Mouse (Mus musculus) liver, embryonic 14.5 days (tissue): ENCODE data around the gene Crebrf. TPM values are rescaled to one million over a fixed set of nuclear protein-coding genes. Genes with fewer than 3 reads are reported as not detected.

Source experiments
- ATAC-seq: fragments of 200-750 bp; cut with Nextera tagmentation; 2 replicates; pipeline ENCODE4 v1.8.0; 2017; ENCODE audit warnings: moderate number of reproducible peaks, mild to moderate bottlenecking, moderate library complexity; ENCODE audit not compliant: insufficient read depth
- DNase-seq, 3 experiments: peaks; one replicate each; pipeline ENCODE4 v3.0.0-alpha.2; 2012 to 2013; ENCODE audit warnings: low read depth in 3 of 3, low spot score in 3 of 3
- H3K27ac ChIP-seq: fragments of 300-500 bp; sonication (generic); 2 replicates; pipeline ENCODE4 v1.5.1; 2014; ENCODE audit warnings: moderate library complexity, mild to moderate bottlenecking, control low read depth, inconsistent platforms
- H3K27me3 ChIP-seq: fragments of 300-500 bp; sonication (generic); 2 replicates; pipeline ENCODE4 v1.6.1; 2014; ENCODE audit warnings: mild to moderate bottlenecking, low read length, moderate library complexity; ENCODE audit not compliant: control insufficient read depth, insufficient read depth
- H3K36me3 ChIP-seq: fragments of 300-500 bp; sonication (generic); replicated peaks from 2 replicates; pipeline ENCODE4 v1.6.1; 2014; ENCODE audit warnings: low read depth; ENCODE audit not compliant: control insufficient read depth, insufficient read depth
- H3K4me1 ChIP-seq, 2 experiments: fragments of 200-500 bp in 1 of 2; fragments of 300-500 bp in 1 of 2; sonication (generic) in 1 of 2; replicated peaks; 2 replicates each; pipeline ENCODE4 v1.6.1; 2012 to 2014; ENCODE audit warnings: antibody characterized with exemption in 1 of 2, inconsistent platforms in 1 of 2, low read length in 1 of 2; ENCODE audit not compliant: control insufficient read depth in 2 of 2, insufficient read depth in 2 of 2
- H3K4me2 ChIP-seq: fragments of 300-500 bp; sonication (generic); 2 replicates; pipeline ENCODE4 v1.6.1; 2014; ENCODE audit warnings: low read depth, mild to moderate bottlenecking, control low read depth, moderate library complexity
- H3K4me3 ChIP-seq, 2 experiments: fragments of 200-500 bp in 1 of 2; fragments of 300-500 bp in 1 of 2; sonication (generic) in 1 of 2; 2 replicates each; pipeline ENCODE4 v1.5.1; 2012 to 2014; ENCODE audit warnings: low read depth in 2 of 2, low read length in 2 of 2, mild to moderate bottlenecking in 2 of 2, control low read depth in 1 of 2, inconsistent platforms in 1 of 2, moderate library complexity in 1 of 2; ENCODE audit not compliant: insufficient read depth in 1 of 2
- H3K9ac ChIP-seq: fragments of 300-500 bp; sonication (generic); replicated peaks from 2 replicates; pipeline ENCODE4 v1.6.1; 2014; ENCODE audit warnings: mild to moderate bottlenecking, control low read depth, moderate library complexity
- H3K9me3 ChIP-seq: fragments of 300-500 bp; sonication (generic); 2 replicates; pipeline ENCODE4 v1.6.1; 2016; ENCODE audit warnings: low read length, mixed read lengths; ENCODE audit not compliant: control insufficient read depth
- CTCF ChIP-seq: IDR thresholded peaks from 2 replicates; pipeline ENCODE4 v1.5.1; 2016; ENCODE audit warnings: antibody characterized with exemption, low read depth, control low read depth
- EP300 ChIP-seq: IDR thresholded peaks from 2 replicates; pipeline ENCODE4 v1.6.1; 2016; ENCODE audit warnings: antibody characterized with exemption, low read depth
- WGBS: fragments of 180-500 bp; shearing (Covaris S2); extraction: QIAGEN DNeasy Blood & Tissue Kit; methylation state at CpG from one replicate; pipeline ENCODE4 v1.1.7; 2014; ENCODE audit not compliant: insufficient replicate concordance; 5-methylcytosine and 5-hydroxymethylcytosine counted together
- polyA plus RNA-seq, 2 experiments: library from polyadenylated mRNA; depleted of rRNA in 1 of 2; stranded (reverse) in 1 of 2; unstranded in 1 of 2; fragments of >200 nt; fragmentation: Nextera tagmentation in 1 of 2; extraction: Ambion mirVana in 1 of 2; gene quantifications; 2 replicates each; pipeline versions ENCODE4 v1.2.1 to v1.2.3; 2012 to 2014

The Crebrf gene
- polyA plus RNA-seq, 2 experiments: 1.3 to 2.8 TPM

- ATAC-seq (no peak), DNase-seq (no peak)
- WGBS: 46% methylated on average over 3 of the region's 3 CpGs
- Histone ChIP-seq H3K4me2 (no peak overlapping the region), H3K4me3 (no peak overlapping the region), H3K36me3 (no peaks in the 10 kb centered on the region), H3K9me3 (no peaks in the 10 kb centered on the region), H3K27ac (no peak overlapping the region), H3K4me1 (no peaks in the 10 kb centered on the region), H3K9ac (no peak overlapping the region), H3K27me3 (no peaks in the 10 kb centered on the region)
- TF ChIP-seq CTCF (no peak), EP300 (no peak)
Measured at GRCm38 (mm10) chr17:26749975-26750374, 34.5 kb downstream of the Crebrf start.

- Histone ChIP-seq H3K27me3 (no peaks in the 10 kb centered on the region), H3K9me3 (no peaks in the 10 kb centered on the region), H3K27ac (no peak overlapping the region), H3K4me1 (no peaks in the 10 kb centered on the region), H3K9ac (no peak overlapping the region), H3K4me3 (no peak overlapping the region), H3K4me2 (no peak overlapping the region), H3K36me3 (no peaks in the 10 kb centered on the region)
- TF ChIP-seq EP300: no peak
- no peak for TF ChIP-seq CTCF
- no peak for DNase-seq
- no peak for ATAC-seq
- WGBS: 21% methylated on average over 1 of the region's 1 CpGs
Measured at GRCm38 (mm10) chr17:26752297-26752696, 36.8 kb downstream of the Crebrf start.

DNA sequence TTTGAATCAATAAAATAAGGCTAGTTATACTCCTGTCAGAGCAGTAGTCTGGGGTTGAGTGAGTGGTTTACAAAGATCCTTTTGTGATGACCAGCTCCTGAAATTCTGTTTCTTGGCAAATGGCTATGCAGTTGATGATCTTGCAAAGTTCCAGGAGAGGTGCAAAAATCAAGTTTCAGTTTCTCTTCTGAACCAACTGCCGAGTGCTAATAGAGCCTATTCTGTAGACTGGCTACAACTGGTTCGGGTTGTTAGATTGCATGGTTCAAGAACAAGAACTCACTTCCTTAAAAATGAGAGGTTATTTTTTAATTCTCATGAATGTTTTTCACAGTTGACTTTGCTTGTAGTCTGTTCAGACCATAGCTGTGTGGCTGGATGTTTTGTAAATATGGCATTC is 38.0 kb downstream of the Crebrf start:
- no peak overlapping the region for H3K4me2 ChIP-seq
- H3K4me3 ChIP-seq: no peak overlapping the region
- ATAC-seq (no peak), DNase-seq (no peak)
- TF ChIP-seq EP300 (no peak), CTCF (no peak)
- H3K27ac ChIP-seq: no peak overlapping the region
- H3K27me3 ChIP-seq: no peaks in the 10 kb centered on the region
- no peak overlapping the region for H3K9ac ChIP-seq
- H3K9me3 ChIP-seq: no peaks in the 10 kb centered on the region
- H3K4me1 ChIP-seq: no peaks in the 10 kb centered on the region
- no peaks in the 10 kb centered on the region for H3K36me3 ChIP-seq
- WGBS: 68% methylated on average over 2 of the region's 2 CpGs

DNA sequence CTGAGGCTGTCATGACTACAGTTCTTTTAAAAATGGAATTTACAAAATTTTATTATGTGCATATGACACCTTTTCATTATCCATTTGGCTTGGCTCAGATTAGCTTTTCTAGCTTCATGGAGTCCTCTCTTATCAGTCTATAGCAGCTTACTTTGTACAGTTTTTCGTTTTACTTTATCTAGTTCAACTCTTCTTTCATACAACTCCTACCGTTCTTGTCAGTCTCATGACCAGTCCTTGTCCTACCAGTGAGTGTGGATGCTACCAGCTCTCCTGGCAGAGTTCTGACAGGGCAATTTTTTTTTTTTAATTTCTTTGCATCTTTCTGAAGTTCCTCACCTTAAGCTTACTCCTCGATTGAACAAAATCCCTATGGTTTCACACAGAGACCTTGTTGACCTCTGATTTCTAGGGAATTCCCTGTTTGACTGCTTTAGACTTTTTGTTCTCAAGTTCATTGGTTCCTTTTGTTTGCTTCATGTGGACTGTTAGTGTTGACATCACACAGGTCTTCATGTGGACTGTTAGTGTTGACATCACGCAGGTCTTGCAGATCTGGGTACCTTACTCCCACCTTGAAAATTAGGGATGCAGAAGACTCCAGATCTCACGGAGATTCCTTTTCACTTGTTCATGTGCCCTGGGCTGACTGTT is 51.8 kb downstream of the Crebrf start:
- peak in 2 of 3 experiments; percentile 46 to 53 for DNase-seq
- Histone ChIP-seq H3K4me2 (peak overlapping the region; percentile 36), H3K4me1 (peaks cover 19 to 24% of the 10 kb centered on the region in 2 experiments), H3K4me3 (no peak overlapping the region), H3K9me3 (no peaks in the 10 kb centered on the region), H3K36me3 (no peaks in the 10 kb centered on the region), H3K27ac (peak overlapping the region; percentile 61), H3K27me3 (no peaks in the 10 kb centered on the region), H3K9ac (no peak overlapping the region)
- ATAC-seq: peak; percentile 95
- 35% methylated on average over 5 of the region's 5 CpGs for WGBS
- TF ChIP-seq EP300: peak; percentile 87
- TF ChIP-seq CTCF: no peak

GRCm38 (mm10) chr17:26767754-26768124 is 52.3 kb downstream of the Crebrf start:
- Histone ChIP-seq H3K36me3 (no peaks in the 10 kb centered on the region), H3K4me3 (no peak overlapping the region), H3K9me3 (no peaks in the 10 kb centered on the region), H3K9ac (no peak overlapping the region), H3K4me2 (peak overlapping the region; percentile 36), H3K27me3 (no peaks in the 10 kb centered on the region), H3K4me1 (peaks cover 19 to 24% of the 10 kb centered on the region in 2 experiments), H3K27ac (peak overlapping the region; percentile 61; the same call in 1 of the 2 replicates)
- TF ChIP-seq CTCF (no peak), EP300 (no peak)
- DNase-seq: no peak
- ATAC-seq: no peak
- whole genome bisulfite sequencing: 61% methylated on average over 2 of the region's 2 CpGs
